Mouse (Mus musculus) embryonic facial prominence, embryonic 12.5 days (tissue): ENCODE data around the gene Nav1. TPM values are rescaled to one million over a fixed set of nuclear protein-coding genes. Genes with fewer than 3 reads are reported as not detected.
A peak's percentile ranks its signal among the peaks of the same experiment; 100 is the strongest.

Source experiments
- ATAC-seq: fragments of 200-750 bp; cut with Nextera tagmentation; 2 replicates; pipeline ENCODE4 v1.8.0; 2017; ENCODE audit not compliant: insufficient number of reproducible peaks, insufficient read depth, low FRiP score, low TSS enrichment
- H3K27ac ChIP-seq: fragments of 300-500 bp; sonication (generic); 2 replicates; pipeline ENCODE4 v1.5.1; 2016; ENCODE audit warnings: mild to moderate bottlenecking
- H3K27me3 ChIP-seq: fragments of 300-500 bp; sonication (generic); 2 replicates; pipeline ENCODE4 v1.6.1; 2016; ENCODE audit warnings: mild to moderate bottlenecking, moderate library complexity
- H3K36me3 ChIP-seq: fragments of 300-500 bp; sonication (generic); 2 replicates; pipeline ENCODE4 v1.6.1; 2016; ENCODE audit warnings: mild to moderate bottlenecking
- H3K4me1 ChIP-seq: fragments of 300-500 bp; sonication (generic); 2 replicates; pipeline ENCODE4 v1.6.1; 2016
- H3K4me2 ChIP-seq: fragments of 300-500 bp; sonication (generic); replicated peaks from 2 replicates; pipeline ENCODE4 v1.6.1; 2016; ENCODE audit warnings: mild to moderate bottlenecking, moderate library complexity
- H3K4me3 ChIP-seq: fragments of 300-500 bp; sonication (generic); 2 replicates; pipeline ENCODE4 v1.5.1; 2016; ENCODE audit warnings: mild to moderate bottlenecking
- H3K9ac ChIP-seq: fragments of 300-500 bp; sonication (generic); 2 replicates; pipeline ENCODE4 v1.6.1; 2016; ENCODE audit warnings: mild to moderate bottlenecking, moderate library complexity
- H3K9me3 ChIP-seq: fragments of 300-500 bp; sonication (generic); 2 replicates; pipeline ENCODE4 v1.6.1; 2016; ENCODE audit warnings: mild to moderate bottlenecking, moderate library complexity
- WGBS: fragments of 180-500 bp; shearing (Covaris S2); methylation state at CpG from one replicate; pipeline ENCODE4 v1.1.7; 2016; 5-methylcytosine and 5-hydroxymethylcytosine counted together
- polyA plus RNA-seq: library from polyadenylated mRNA; unstranded; fragments of >200 nt; fragmentation: Nextera tagmentation; extraction: Ambion mirVana; gene quantifications from 2 replicates; pipeline ENCODE4 v1.2.1, GENCODE M21; 2016

Nav1 gene
- polyA plus RNA-seq, 1 experiment from 2014 or later, result 18.6 TPM

- Histone ChIP-seq H3K27me3 (no peaks in the 10 kb centered on the region), H3K4me2 (no peak overlapping the region), H3K36me3 (no peaks in the 10 kb centered on the region), H3K9ac (no peak overlapping the region), H3K27ac (no peak overlapping the region), H3K4me3 (no peak overlapping the region), H3K9me3 (no peaks in the 10 kb centered on the region), H3K4me1 (peaks cover 49% of the 10 kb centered on the region)
- no peak for ATAC-seq
- WGBS, result 38% methylated on average over 6 of the region's 6 CpGs
Measured at GRCm38 (mm10) chr1:135561282-135561681, 45.8 kb downstream of the Nav1 start.

DNA sequence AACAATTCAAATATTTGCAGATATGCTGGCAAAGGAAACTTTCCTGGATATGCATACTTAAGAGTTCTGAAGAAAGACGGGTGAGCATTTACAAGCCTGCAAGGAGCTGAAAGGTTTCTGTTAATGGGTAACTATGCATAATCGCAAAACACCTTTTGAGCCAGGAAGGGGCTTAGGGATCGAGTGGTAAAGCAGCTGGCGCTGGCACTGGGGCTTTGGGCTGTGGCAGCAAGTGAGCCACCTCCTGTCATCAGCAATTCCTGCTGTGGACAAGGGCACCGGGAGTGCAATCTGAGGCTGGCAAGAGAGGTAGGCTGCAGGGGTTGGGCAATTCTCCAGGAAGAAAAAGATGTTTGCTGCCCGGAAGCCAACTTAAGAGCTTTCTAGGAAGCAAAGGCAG lies 49.1 kb downstream of the Nav1 start:
- ATAC-seq, result no peak
- no peaks in the 10 kb centered on the region for H3K27me3 ChIP-seq
- no peaks in the 10 kb centered on the region for H3K36me3 ChIP-seq
- no peak overlapping the region for H3K4me2 ChIP-seq
- peaks cover 42% of the 10 kb centered on the region for H3K4me1 ChIP-seq
- no peak overlapping the region for H3K4me3 ChIP-seq
- H3K9ac ChIP-seq, result no peak overlapping the region
- 69% methylated on average over 6 of the region's 6 CpGs for WGBS
- no peak overlapping the region for H3K27ac ChIP-seq
- H3K9me3 ChIP-seq, result no peaks in the 10 kb centered on the region

- H3K9me3 ChIP-seq, result no peaks in the 10 kb centered on the region
- H3K9ac ChIP-seq, result no peak overlapping the region
- no peak overlapping the region for H3K4me3 ChIP-seq
- 83% methylated on average over 8 of the region's 8 CpGs for WGBS
- ATAC-seq, result no peak
- no peak overlapping the region for H3K27ac ChIP-seq
- no peaks in the 10 kb centered on the region for H3K27me3 ChIP-seq
- H3K4me1 ChIP-seq, result peaks cover 30% of the 10 kb centered on the region
- H3K4me2 ChIP-seq, result no peak overlapping the region
- no peaks in the 10 kb centered on the region for H3K36me3 ChIP-seq
Measured at GRCm38 (mm10) chr1:135555885-135556284, 51.2 kb downstream of the Nav1 start.

DNA sequence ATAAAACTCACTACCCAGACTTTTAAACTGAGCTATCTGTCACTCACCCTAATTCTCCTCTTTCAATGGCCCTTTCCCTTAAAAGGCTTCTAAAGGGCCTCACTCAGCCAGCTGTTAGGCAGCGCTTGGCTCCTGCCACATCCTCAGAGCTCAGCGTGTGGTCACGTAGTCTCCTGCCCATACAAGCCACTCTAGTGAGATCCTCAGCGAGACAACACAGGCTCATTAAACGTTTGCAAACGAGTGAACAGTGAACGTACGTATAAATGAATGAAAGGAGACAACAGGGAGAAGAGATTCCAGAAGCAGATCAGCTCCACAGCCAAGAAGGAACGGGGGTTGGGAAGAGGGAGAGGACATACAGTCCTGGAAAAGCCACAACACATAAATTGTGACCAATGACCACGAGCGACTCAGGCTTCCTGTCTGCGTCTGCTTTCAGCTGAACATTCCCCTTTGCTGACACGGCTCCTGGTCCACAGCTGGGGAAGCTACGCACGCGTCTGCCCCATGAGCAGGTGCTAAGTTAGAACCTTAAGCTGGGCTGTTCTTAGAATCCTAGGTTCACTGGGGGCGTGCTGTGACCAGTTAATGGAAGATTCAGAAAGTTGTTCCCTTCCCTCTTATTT lies 52.3 kb downstream of the Nav1 start:
- Histone ChIP-seq H3K9me3 (no peaks in the 10 kb centered on the region), H3K27me3 (no peaks in the 10 kb centered on the region), H3K4me2 (no peak overlapping the region), H3K4me1 (peaks cover 30% of the 10 kb centered on the region), H3K27ac (peak overlapping the region; percentile 63; the same call in 1 of the 2 replicates), H3K9ac (no peak overlapping the region), H3K36me3 (no peaks in the 10 kb centered on the region), H3K4me3 (no peak overlapping the region)
- no peak for ATAC-seq
- 22% methylated on average over 17 of the region's 17 CpGs for WGBS

DNA sequence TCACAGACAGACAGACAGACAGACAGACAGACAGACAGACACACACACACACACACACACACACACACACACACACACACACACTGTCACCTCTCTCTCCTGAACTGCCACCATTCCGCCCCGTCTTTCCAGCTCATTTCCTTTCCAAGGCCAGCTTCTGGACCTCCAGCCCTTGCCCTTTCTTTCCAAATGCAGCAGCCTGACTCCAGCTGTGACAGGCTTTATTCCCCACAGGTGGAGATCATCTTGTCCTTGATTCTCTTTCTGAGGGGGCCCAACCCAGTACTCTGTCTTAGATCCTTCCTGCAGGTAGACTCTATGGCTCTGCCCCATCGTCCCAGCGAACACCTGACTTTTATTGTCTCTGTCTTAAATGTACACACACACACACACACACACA lies 53.5 kb downstream of the Nav1 start:
- Histone ChIP-seq H3K9ac (no peak overlapping the region), H3K4me3 (no peak overlapping the region), H3K4me2 (no peak overlapping the region), H3K27ac (no peak overlapping the region), H3K27me3 (no peaks in the 10 kb centered on the region), H3K9me3 (no peaks in the 10 kb centered on the region), H3K36me3 (no peaks in the 10 kb centered on the region), H3K4me1 (peaks cover 30% of the 10 kb centered on the region)
- WGBS, result 53% methylated on average over 4 of the region's 4 CpGs
- ATAC-seq, result no peak

GRCm38 (mm10) chr1:135553154-135553553 lies 53.9 kb downstream of the Nav1 start:
- Histone ChIP-seq H3K4me2 (no peak overlapping the region), H3K27me3 (no peaks in the 10 kb centered on the region), H3K36me3 (no peaks in the 10 kb centered on the region), H3K9me3 (no peaks in the 10 kb centered on the region), H3K4me3 (no peak overlapping the region), H3K9ac (no peak overlapping the region), H3K4me1 (peaks cover 30% of the 10 kb centered on the region), H3K27ac (no peak overlapping the region)
- no peak for ATAC-seq
- WGBS, result 47% methylated on average over 4 of the region's 4 CpGs

DNA sequence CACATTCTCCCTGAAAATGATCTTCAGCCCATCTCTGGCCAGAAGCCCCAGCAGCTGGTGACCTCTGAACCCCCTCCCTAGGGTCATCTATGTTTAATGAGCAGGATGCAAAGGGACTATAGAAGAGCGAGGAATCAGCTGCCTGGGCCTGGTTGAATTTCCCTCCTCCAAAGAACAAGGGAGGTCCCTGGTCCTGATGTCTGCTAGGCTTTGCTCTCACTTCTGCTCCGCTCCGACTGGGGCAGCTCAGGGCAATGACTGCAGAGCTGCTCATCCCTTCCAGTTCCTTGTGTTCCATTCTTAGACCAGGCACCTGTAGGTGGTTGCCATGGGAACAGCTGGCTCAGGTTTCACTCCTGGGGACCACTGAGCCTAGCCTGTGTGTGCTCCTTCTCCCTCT lies 56.2 kb downstream of the Nav1 start:
- Histone ChIP-seq H3K9me3 (no peaks in the 10 kb centered on the region), H3K27ac (no peak overlapping the region; the same call in 1 of the 2 replicates), H3K9ac (no peak overlapping the region), H3K4me1 (peaks cover 30% of the 10 kb centered on the region), H3K36me3 (no peaks in the 10 kb centered on the region), H3K4me2 (no peak overlapping the region), H3K4me3 (no peak overlapping the region), H3K27me3 (no peaks in the 10 kb centered on the region)
- ATAC-seq, result 0 out of 2 replicates have a peak, but pooled peaks have one; percentile 11
- 60% methylated on average over 3 of the region's 3 CpGs for WGBS

DNA sequence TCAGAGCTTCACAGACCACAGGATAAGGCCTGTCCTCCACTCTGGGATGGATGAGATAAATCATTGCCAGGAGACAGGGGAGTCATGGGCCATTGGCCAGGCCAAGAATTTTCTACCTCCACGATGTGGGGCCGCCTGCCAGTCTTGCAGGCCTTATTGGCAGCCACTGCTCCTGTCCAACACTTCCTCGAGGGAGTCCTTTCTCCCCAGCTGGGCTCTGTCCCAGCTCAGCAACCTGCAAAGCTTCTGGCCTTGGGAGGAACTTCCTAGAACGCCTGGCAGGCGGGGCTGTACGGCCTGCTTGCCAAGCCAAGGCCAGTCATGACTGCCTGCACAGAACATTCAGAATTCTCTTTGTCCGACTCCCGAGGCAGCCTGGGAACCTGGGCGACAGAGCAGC lies 58.3 kb downstream of the Nav1 start:
- no peak overlapping the region for H3K27ac ChIP-seq
- H3K9ac ChIP-seq, result no peak overlapping the region
- peaks cover 19% of the 10 kb centered on the region; the same call in 1 of the 2 replicates for H3K4me1 ChIP-seq

GRCm38 (mm10) chr1:135546099-135546498 lies 61.0 kb downstream of the Nav1 start:
- Histone ChIP-seq H3K27ac (no peak overlapping the region), H3K4me3 (no peak overlapping the region), H3K36me3 (no peaks in the 10 kb centered on the region), H3K4me1 (peaks cover 21% of the 10 kb centered on the region; the same call in 1 of the 2 replicates), H3K9me3 (no peaks in the 10 kb centered on the region), H3K4me2 (no peak overlapping the region), H3K27me3 (no peaks in the 10 kb centered on the region), H3K9ac (no peak overlapping the region)
- ATAC-seq, result no peak
- WGBS, result 70% methylated on average over 5 of the region's 5 CpGs

More for the DNA sequence above, 58.3 kb downstream of the Nav1 start:
- Histone ChIP-seq H3K27me3 (no peaks in the 10 kb centered on the region), H3K9me3 (no peaks in the 10 kb centered on the region), H3K4me2 (no peak overlapping the region), H3K36me3 (no peaks in the 10 kb centered on the region), H3K4me3 (no peak overlapping the region)
- WGBS, result 83% methylated on average over 9 of the region's 9 CpGs
- no peak for ATAC-seq

- 0 out of 2 replicates have a peak overlapping the region, but pooled peaks have one; percentile 30 for H3K27ac ChIP-seq
- H3K4me2 ChIP-seq, result no peak overlapping the region
- no peak overlapping the region for H3K9ac ChIP-seq
- ATAC-seq, result no peak
- no peak overlapping the region for H3K4me3 ChIP-seq
- H3K9me3 ChIP-seq, result no peaks in the 10 kb centered on the region
- H3K36me3 ChIP-seq, result no peaks in the 10 kb centered on the region
- H3K4me1 ChIP-seq, result peaks cover 16% of the 10 kb centered on the region; the same call in 1 of the 2 replicates
- WGBS, result 40% methylated on average over 16 of the region's 16 CpGs
- H3K27me3 ChIP-seq, result no peaks in the 10 kb centered on the region
Measured at GRCm38 (mm10) chr1:135544504-135545146, 62.5 kb downstream of the Nav1 start.

DNA sequence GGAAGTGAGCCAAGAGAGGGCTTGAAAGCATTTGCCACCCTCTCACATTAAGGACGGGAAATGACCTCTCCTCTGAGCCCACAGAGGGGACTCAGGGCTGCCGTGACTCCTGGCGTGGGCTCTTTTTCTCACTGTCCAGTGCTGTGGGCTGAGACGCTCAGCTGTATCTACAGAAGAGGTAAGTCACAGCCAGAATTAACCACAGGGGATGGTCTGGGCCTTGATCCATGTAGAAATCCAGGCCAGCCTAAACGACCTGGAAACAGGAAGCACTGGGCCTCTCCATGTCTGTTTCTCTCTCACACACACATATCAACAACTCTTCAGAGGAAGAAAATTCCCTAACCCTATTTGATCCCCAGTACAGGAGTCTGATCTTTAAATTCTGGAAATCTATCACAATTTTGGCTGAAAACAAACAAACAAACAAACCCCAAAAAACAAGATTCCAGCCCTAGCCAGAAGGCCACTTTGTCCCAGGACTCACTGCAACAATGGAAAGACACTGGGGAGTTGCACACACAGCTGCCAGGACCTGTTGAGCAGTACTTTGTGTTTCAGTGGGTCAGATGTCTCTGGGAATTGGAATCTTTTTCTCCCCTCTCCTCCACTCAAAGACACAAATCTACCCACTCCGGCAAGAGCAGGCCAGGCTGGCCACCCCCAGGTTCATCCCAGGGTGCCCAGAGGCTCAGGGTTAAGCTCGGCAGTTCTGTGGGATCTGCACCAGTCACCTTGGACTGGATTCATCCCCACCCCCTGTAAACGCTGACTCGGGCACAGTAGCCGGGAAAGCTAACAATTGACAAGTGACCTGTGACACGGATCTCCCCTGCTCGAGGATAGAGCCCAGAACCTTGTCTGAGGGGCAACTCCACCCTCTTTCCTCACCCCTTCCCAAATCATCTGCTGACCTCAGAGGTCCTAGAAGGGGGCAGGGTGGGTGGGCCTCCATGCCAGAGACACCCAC lies 64.0 kb downstream of the Nav1 start:
- no peak overlapping the region for H3K9ac ChIP-seq
- no peaks in the 10 kb centered on the region for H3K27me3 ChIP-seq
- H3K9me3 ChIP-seq, result no peaks in the 10 kb centered on the region
- 0 out of 2 replicates have a peak, but pooled peaks cover 16% of the 10 kb centered on the region for H3K4me1 ChIP-seq
- ATAC-seq, result no peak
- H3K36me3 ChIP-seq, result no peaks in the 10 kb centered on the region
- 40% methylated on average over 12 of the region's 12 CpGs for WGBS
- no peak overlapping the region for H3K4me2 ChIP-seq
- 0 out of 2 replicates have a peak overlapping the region, but pooled peaks have one; percentile 3 for H3K27ac ChIP-seq
- H3K4me3 ChIP-seq, result no peak overlapping the region
